7 mouse cellular contexts compared by ENCODE assay signal in the genomic region with DNA sequence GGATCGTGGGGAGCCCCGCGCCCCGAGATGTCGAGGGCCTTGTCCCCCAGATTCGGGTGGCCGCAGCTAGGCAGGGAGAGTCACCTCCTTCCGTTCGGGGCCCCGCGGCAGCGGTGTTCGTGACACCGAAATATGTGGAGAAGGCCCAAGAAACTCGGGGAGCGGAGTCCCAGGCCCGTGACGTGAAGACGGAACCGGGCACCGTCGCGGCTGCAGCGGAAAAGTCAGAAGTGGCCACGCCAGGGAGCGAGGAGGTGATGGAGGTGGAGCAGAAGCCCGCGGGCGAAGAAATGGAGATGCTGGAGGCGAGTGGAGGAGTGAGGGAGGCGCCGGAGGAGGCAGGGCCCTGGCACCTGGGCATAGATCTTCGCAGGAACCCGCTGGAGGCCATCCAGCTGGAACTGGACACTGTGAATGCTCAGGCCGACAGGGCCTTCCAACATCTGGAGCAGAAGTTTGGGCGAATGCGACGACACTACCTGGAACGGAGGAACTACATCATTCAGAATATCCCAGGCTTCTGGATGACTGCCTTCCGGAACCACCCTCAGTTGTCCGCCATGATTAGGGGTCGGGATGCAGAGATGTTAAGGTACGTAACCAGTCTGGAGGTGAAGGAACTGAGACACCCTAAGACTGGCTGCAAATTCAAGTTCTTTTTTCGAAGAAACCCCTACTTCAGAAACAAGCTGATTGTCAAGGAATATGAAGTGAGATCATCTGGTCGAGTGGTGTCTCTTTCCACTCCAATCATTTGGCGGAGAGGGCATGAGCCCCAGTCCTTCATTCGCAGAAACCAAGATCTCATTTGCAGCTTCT. TPM values are rescaled to one million over a fixed set of nuclear protein-coding genes. Genes with fewer than 3 reads are reported as not detected.
DNase-seq lines count a peak whose midpoint lies in the region; ATAC-seq lines count a peak whose summit lies in the region.

No protein-coding gene starts in this region.

- H3K27ac ChIP-seq in brown adipose tissue, adult 24 weeks (replicated peaks; ENCODE audit: low read depth, low read length) = peak overlapping the region; percentile 56
- H3K27ac ChIP-seq in forebrain, embryonic 10.5 days = peak overlapping the region; percentile 92
- H3K27ac ChIP-seq in lung, embryonic 16.5 days (ENCODE audit: low read length) = peak overlapping the region; percentile 81

- H3K4me2 ChIP-seq in lung, embryonic 16.5 days (ENCODE audit: low read depth, low read length) = peak overlapping the region; percentile 61

- H3K9me3 ChIP-seq in forebrain, embryonic 10.5 days = no peaks in the 10 kb centered on the region
- no peaks in the 10 kb centered on the region for H3K9me3 ChIP-seq in lung, embryonic 16.5 days (ENCODE audit: control insufficient read depth, low read length)

- DNase-seq in NIH3T3 (ENCODE audit: low read depth) = peak; percentile 76
- no peak for DNase-seq in forebrain, embryonic 10.5 days (ENCODE audit: extremely low spot score, low spot score)
- peak; percentile 64 to 69 for DNase-seq in heart, postnatal 14 days
- peak; percentile 59 to 72 for DNase-seq in kidney, postnatal 4 days
- peak; percentile 32 for DNase-seq in ovary, adult 18-20 months (ENCODE audit: low spot score)

- WGBS in forebrain, embryonic 10.5 days = 4% methylated on average over 47 of the region's 47 CpGs
- 3% methylated on average over 47 of the region's 47 CpGs for WGBS in lung, embryonic 16.5 days

- intact Hi-C loops in heart, postnatal 14 days (cut with DNase I) = loop anchor here (2.0 to 5.0 kb wide), 5 partner anchors 45 to 265 kb away; partner anchors contain the start of genes Calhm5, Dse and Rwdd1

- H3K4me1 ChIP-seq in brown adipose tissue, adult 24 weeks (ENCODE audit: control insufficient read depth, insufficient read depth, insufficient read length, low read length) = peaks cover 10% of the 10 kb centered on the region
- peaks cover 26% of the 10 kb centered on the region for H3K4me1 ChIP-seq in forebrain, embryonic 10.5 days
- peaks cover 10% of the 10 kb centered on the region for H3K4me1 ChIP-seq in lung, embryonic 16.5 days (replicated peaks; ENCODE audit: control insufficient read depth, insufficient read depth, low read length)

- ATAC-seq in lung, embryonic 16.5 days (ENCODE audit: low read depth) = peak; percentile 42

- H3K9ac ChIP-seq in lung, embryonic 16.5 days (ENCODE audit: low read length) = peak overlapping the region; percentile 98

- no peaks in the 10 kb centered on the region for H3K27me3 ChIP-seq in forebrain, embryonic 10.5 days (ENCODE audit: poor library complexity, severe bottlenecking)
- H3K27me3 ChIP-seq in lung, embryonic 16.5 days (ENCODE audit: control insufficient read depth, insufficient read depth, low read depth, low read length) = no peaks in the 10 kb centered on the region

- H3K4me3 ChIP-seq in brown adipose tissue, adult 24 weeks (ENCODE audit: insufficient read depth, low read depth, low read length) = peak overlapping the region; percentile 87
- H3K4me3 ChIP-seq in forebrain, embryonic 10.5 days = peak overlapping the region; percentile 96
- H3K4me3 ChIP-seq in lung, embryonic 16.5 days (ENCODE audit: low read length) = peak overlapping the region; percentile 99

- peaks cover 27% of the 10 kb centered on the region for H3K36me3 ChIP-seq in forebrain, embryonic 10.5 days (replicated peaks)
- H3K36me3 ChIP-seq in lung, embryonic 16.5 days (ENCODE audit: control insufficient read depth, insufficient read depth, low read length) = peaks cover 7% of the 10 kb centered on the region

RNA-seq across cellular contexts. Expression of gene Tspyl1, which starts 0.6 kb away (rescaled TPM):
- polyA plus RNA-seq in brown adipose tissue, adult 24 weeks (2012; ENCODE audit: insufficient read depth, insufficient read length, missing spikeins) = 26.1 and 34.6 TPM in 2 replicates
- 53.7 and 56.8 TPM in 2 replicates for polyA plus RNA-seq in forebrain, embryonic 10.5 days (2016; fragmentation: Nextera tagmentation; extraction: Ambion mirVana)
- 10 to 100 TPM; 51.0 to 52.9 TPM for total RNA-seq in heart, postnatal 14 days (2021)
- polyA plus RNA-seq in lung, embryonic 16.5 days (2015; fragmentation: Nextera tagmentation; extraction: Ambion mirVana) = 66.8 and 68.1 TPM in 2 replicates

RNA-seq across cellular contexts. Expression of gene Tspyl4, which starts 14.6 kb away (rescaled TPM):
- 2.6 and 6.0 TPM in 2 replicates for polyA plus RNA-seq in brown adipose tissue, adult 24 weeks (2012; ENCODE audit: insufficient read depth, insufficient read length, missing spikeins)
- polyA plus RNA-seq in forebrain, embryonic 10.5 days (2016; fragmentation: Nextera tagmentation; extraction: Ambion mirVana) = 28.9 and 35.2 TPM in 2 replicates
- total RNA-seq in heart, postnatal 14 days (2021) = 10 to 100 TPM in 1 of 2 experiments, 1 to 10 TPM in 1; 8.0 to 10.1 TPM
- polyA plus RNA-seq in lung, embryonic 16.5 days (2015; fragmentation: Nextera tagmentation; extraction: Ambion mirVana) = 9.6 and 11.3 TPM in 2 replicates
